Mouse (Mus musculus): ENCODE data around the gene Eid1. TPM values are rescaled to one million over a fixed set of nuclear protein-coding genes. Genes with fewer than 3 reads are reported as not detected.
A peak's percentile ranks its signal among the peaks of the same experiment; 100 is the strongest.

Gene Eid1
- polyA plus RNA-seq, 1 experiment, result 16.5 TPM

GRCm38 (mm10) chr2:125660537-125661130 lies 12.3 kb upstream of the Eid1 start:
- TF ChIP-seq MYOG (IDR thresholded peaks at IDR 0.05; ENCODE audit: control insufficient read depth, extremely low read depth, insufficient read length), result no peak
- TF ChIP-seq USF1 (IDR thresholded peaks at IDR 0.05; ENCODE audit: low read depth), result no peak
- TF ChIP-seq MAX (IDR thresholded peaks at IDR 0.05), result no peak
- no peak for TF ChIP-seq MYOD1 (IDR thresholded peaks at IDR 0.05; ENCODE audit: control insufficient read depth, insufficient read length, low read depth)
- no peak for TF ChIP-seq CEBPB (IDR thresholded peaks at IDR 0.05; ENCODE audit: low read depth)
- no peak for TF ChIP-seq CTCF (IDR thresholded peaks at IDR 0.05; ENCODE audit: control insufficient read depth, insufficient read depth, insufficient read length)
- TF ChIP-seq FOSL1 (IDR thresholded peaks at IDR 0.05; ENCODE audit: insufficient read depth, low read length, poor library complexity, severe bottlenecking), result no peak
- no peaks in the 10 kb centered on the region for H3K79me3 ChIP-seq (ENCODE audit: low read depth)
- H3ac ChIP-seq (ENCODE audit: control insufficient read depth, insufficient read length, low read depth), result no peak overlapping the region
- no peak overlapping the region for H3K4me3 ChIP-seq (ENCODE audit: insufficient read depth, poor library complexity, severe bottlenecking)
- no peaks in the 10 kb centered on the region for H3K36me3 ChIP-seq (ENCODE audit: control insufficient read depth, insufficient read depth)
- no peaks in the 10 kb centered on the region for H3K27me3 ChIP-seq (ENCODE audit: control insufficient read depth, insufficient read depth, insufficient read length)
- H3K79me2 ChIP-seq (ENCODE audit: control insufficient read depth, insufficient read depth), result no peaks in the 10 kb centered on the region

GRCm38 (mm10) chr2:125661156-125661555 lies 11.7 kb upstream of the Eid1 start:
- H3K36me3 ChIP-seq (ENCODE audit: control insufficient read depth, insufficient read depth), result no peaks in the 10 kb centered on the region

GRCm38 (mm10) chr2:125662517-125662916 lies 10.4 kb upstream of the Eid1 start:
- Histone ChIP-seq H3K27me3 (ENCODE audit: control insufficient read depth, insufficient read depth, insufficient read length) (no peaks in the 10 kb centered on the region), H3K36me3 (ENCODE audit: control insufficient read depth, insufficient read depth) (no peaks in the 10 kb centered on the region), H3K79me2 (ENCODE audit: control insufficient read depth, insufficient read depth) (no peaks in the 10 kb centered on the region), H3ac (ENCODE audit: control insufficient read depth, insufficient read length, low read depth) (no peak overlapping the region), H3K79me3 (ENCODE audit: low read depth) (no peaks in the 10 kb centered on the region), H3K4me3 (ENCODE audit: insufficient read depth, poor library complexity, severe bottlenecking) (no peak overlapping the region)
- TF ChIP-seq CTCF (IDR thresholded peaks at IDR 0.05; ENCODE audit: control insufficient read depth, insufficient read depth, insufficient read length), result no peak

More at GRCm38 (mm10) chr2:125661156-125661555, 11.7 kb upstream of the Eid1 start:
- Histone ChIP-seq H3K4me3 (ENCODE audit: insufficient read depth, poor library complexity, severe bottlenecking) (no peak overlapping the region), H3K79me2 (ENCODE audit: control insufficient read depth, insufficient read depth) (no peaks in the 10 kb centered on the region), H3K79me3 (ENCODE audit: low read depth) (no peaks in the 10 kb centered on the region), H3K27me3 (ENCODE audit: control insufficient read depth, insufficient read depth, insufficient read length) (no peaks in the 10 kb centered on the region), H3ac (ENCODE audit: control insufficient read depth, insufficient read length, low read depth) (no peak overlapping the region)
- TF ChIP-seq MAX (IDR thresholded peaks at IDR 0.05) (no peak), MYOD1 (IDR thresholded peaks at IDR 0.05; ENCODE audit: control insufficient read depth, insufficient read length, low read depth) (no peak), CTCF (IDR thresholded peaks at IDR 0.05; ENCODE audit: control insufficient read depth, insufficient read depth, insufficient read length) (no peak), MYOG (IDR thresholded peaks at IDR 0.05; ENCODE audit: control insufficient read depth, extremely low read depth, insufficient read length) (no peak), FOSL1 (IDR thresholded peaks at IDR 0.05; ENCODE audit: insufficient read depth, low read length, poor library complexity, severe bottlenecking) (no peak), USF1 (IDR thresholded peaks at IDR 0.05; ENCODE audit: low read depth) (no peak), CEBPB (IDR thresholded peaks at IDR 0.05; ENCODE audit: low read depth) (no peak)

- Histone ChIP-seq H3K4me3 (ENCODE audit: insufficient read depth, poor library complexity, severe bottlenecking) (no peak overlapping the region), H3K27me3 (ENCODE audit: control insufficient read depth, insufficient read depth, insufficient read length) (no peaks in the 10 kb centered on the region), H3ac (ENCODE audit: control insufficient read depth, insufficient read length, low read depth) (no peak overlapping the region), H3K36me3 (ENCODE audit: control insufficient read depth, insufficient read depth) (no peaks in the 10 kb centered on the region), H3K79me3 (ENCODE audit: low read depth) (no peaks in the 10 kb centered on the region), H3K79me2 (ENCODE audit: control insufficient read depth, insufficient read depth) (no peaks in the 10 kb centered on the region)
- TF ChIP-seq USF1 (IDR thresholded peaks at IDR 0.05; ENCODE audit: low read depth) (peak; percentile 17), MYOD1 (IDR thresholded peaks at IDR 0.05; ENCODE audit: control insufficient read depth, insufficient read length, low read depth) (no peak), CTCF (IDR thresholded peaks at IDR 0.05; ENCODE audit: control insufficient read depth, insufficient read depth, insufficient read length) (no peak), MYOG (IDR thresholded peaks at IDR 0.05; ENCODE audit: control insufficient read depth, extremely low read depth, insufficient read length) (no peak), MAX (IDR thresholded peaks at IDR 0.05) (no peak)
Observed at GRCm38 (mm10) chr2:125665213-125665612, 7.7 kb upstream of the Eid1 start.

GRCm38 (mm10) chr2:125665909-125666308 lies 7.0 kb upstream of the Eid1 start:
- no peak overlapping the region for H3K4me3 ChIP-seq (ENCODE audit: insufficient read depth, poor library complexity, severe bottlenecking)
- H3K27me3 ChIP-seq (ENCODE audit: control insufficient read depth, insufficient read depth, insufficient read length), result no peaks in the 10 kb centered on the region
- H3K36me3 ChIP-seq (ENCODE audit: control insufficient read depth, insufficient read depth), result no peaks in the 10 kb centered on the region
- H3K79me2 ChIP-seq (ENCODE audit: control insufficient read depth, insufficient read depth), result no peaks in the 10 kb centered on the region
- no peaks in the 10 kb centered on the region for H3K79me3 ChIP-seq (ENCODE audit: low read depth)
- no peak overlapping the region for H3ac ChIP-seq (ENCODE audit: control insufficient read depth, insufficient read length, low read depth)
- TF ChIP-seq MAX (IDR thresholded peaks at IDR 0.05) (no peak), CEBPB (IDR thresholded peaks at IDR 0.05; ENCODE audit: low read depth) (no peak), CTCF (IDR thresholded peaks at IDR 0.05; ENCODE audit: control insufficient read depth, insufficient read depth, insufficient read length) (no peak), USF1 (IDR thresholded peaks at IDR 0.05; ENCODE audit: low read depth) (no peak), MYOD1 (IDR thresholded peaks at IDR 0.05; ENCODE audit: control insufficient read depth, insufficient read length, low read depth) (no peak), MYOG (IDR thresholded peaks at IDR 0.05; ENCODE audit: control insufficient read depth, extremely low read depth, insufficient read length) (no peak), FOSL1 (IDR thresholded peaks at IDR 0.05; ENCODE audit: insufficient read depth, low read length, poor library complexity, severe bottlenecking) (no peak)

GRCm38 (mm10) chr2:125666668-125667067 lies 6.2 kb upstream of the Eid1 start:
- no peak for TF ChIP-seq CEBPB (IDR thresholded peaks at IDR 0.05; ENCODE audit: low read depth)
- TF ChIP-seq MYOD1 (IDR thresholded peaks at IDR 0.05; ENCODE audit: control insufficient read depth, insufficient read length, low read depth), result no peak
- TF ChIP-seq MYOG (IDR thresholded peaks at IDR 0.05; ENCODE audit: control insufficient read depth, extremely low read depth, insufficient read length), result no peak
- no peak for TF ChIP-seq MAX (IDR thresholded peaks at IDR 0.05)
- no peak for TF ChIP-seq USF1 (IDR thresholded peaks at IDR 0.05; ENCODE audit: low read depth)
- TF ChIP-seq FOSL1 (IDR thresholded peaks at IDR 0.05; ENCODE audit: insufficient read depth, low read length, poor library complexity, severe bottlenecking), result no peak
- no peak for TF ChIP-seq CTCF (IDR thresholded peaks at IDR 0.05; ENCODE audit: control insufficient read depth, insufficient read depth, insufficient read length)
- H3K4me3 ChIP-seq (ENCODE audit: insufficient read depth, poor library complexity, severe bottlenecking), result no peak overlapping the region
- H3ac ChIP-seq (ENCODE audit: control insufficient read depth, insufficient read length, low read depth), result no peak overlapping the region
- no peaks in the 10 kb centered on the region for H3K36me3 ChIP-seq (ENCODE audit: control insufficient read depth, insufficient read depth)
- no peaks in the 10 kb centered on the region for H3K79me3 ChIP-seq (ENCODE audit: low read depth)
- H3K27me3 ChIP-seq (ENCODE audit: control insufficient read depth, insufficient read depth, insufficient read length), result no peaks in the 10 kb centered on the region
- H3K79me2 ChIP-seq (ENCODE audit: control insufficient read depth, insufficient read depth), result no peaks in the 10 kb centered on the region

Data from C2C12 (cell line).